ENCODE assay signal across 8 mouse cellular contexts in the genomic region with DNA sequence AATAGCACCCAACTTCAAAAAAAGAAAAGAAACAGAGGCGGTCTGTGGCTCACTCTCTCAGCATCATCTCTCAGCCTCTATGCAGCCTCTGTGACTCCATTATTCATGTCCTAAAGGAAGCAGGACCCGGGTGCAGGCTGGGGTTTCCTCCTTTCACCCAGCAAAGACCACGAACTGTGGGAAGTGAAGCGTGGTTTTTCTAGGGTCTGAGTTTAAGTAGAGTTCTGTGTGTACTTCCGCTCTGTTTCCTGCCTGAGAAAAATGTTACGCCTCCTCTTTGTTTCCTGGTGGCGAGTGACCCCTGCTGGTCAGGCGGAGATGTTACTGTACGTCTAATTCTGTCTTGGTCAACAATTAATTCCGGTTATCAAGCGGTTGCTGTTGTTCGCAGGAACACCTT.
A peak's percentile ranks its signal among the peaks of the same experiment; 100 is the strongest.
DNase-seq lines count a peak whose midpoint lies in the region; ATAC-seq and TF ChIP-seq lines count a peak whose summit lies in the region.

No protein-coding gene starts in this region.

- H3K79me2 ChIP-seq in liver, adult 2 months (ENCODE audit: control insufficient read depth, insufficient read depth, low read length): no peaks in the 10 kb centered on the region
- H3K79me2 ChIP-seq in myocyte (ENCODE audit: control insufficient read depth, insufficient read depth): no peaks in the 10 kb centered on the region

- no peaks in the 10 kb centered on the region for H3K36me3 ChIP-seq in embryonic facial prominence, embryonic 15.5 days
- no peaks in the 10 kb centered on the region for H3K36me3 ChIP-seq in heart, embryonic 12.5 days
- H3K36me3 ChIP-seq in kidney, embryonic 16.5 days (ENCODE audit: insufficient read depth, low read length): no peaks in the 10 kb centered on the region
- H3K36me3 ChIP-seq in liver, adult 2 months (ENCODE audit: control insufficient read depth, insufficient read depth, low read length): no peaks in the 10 kb centered on the region
- no peaks in the 10 kb centered on the region for H3K36me3 ChIP-seq in myocyte (ENCODE audit: control insufficient read depth, insufficient read depth)
- H3K36me3 ChIP-seq in splenic B cell, adult 2 months (ENCODE audit: control insufficient read depth, insufficient read depth, low read length, poor library complexity, severe bottlenecking): no peaks in the 10 kb centered on the region

- H3ac ChIP-seq in myocyte (ENCODE audit: control insufficient read depth, insufficient read length): no peak overlapping the region

- H3K4me1 ChIP-seq in bone marrow, adult 2 months (ENCODE audit: control insufficient read depth, insufficient read depth, low read length): no peaks in the 10 kb centered on the region
- H3K4me1 ChIP-seq in embryonic facial prominence, embryonic 15.5 days: no peaks in the 10 kb centered on the region
- H3K4me1 ChIP-seq in heart, embryonic 12.5 days (replicated peaks): no peaks in the 10 kb centered on the region
- peaks cover 3% of the 10 kb centered on the region; the same call in 1 of the 2 replicates for H3K4me1 ChIP-seq in kidney, embryonic 16.5 days (ENCODE audit: insufficient read depth, low read length)
- H3K4me1 ChIP-seq in liver, adult 2 months (ENCODE audit: control insufficient read depth, insufficient read depth, low read length): no peaks in the 10 kb centered on the region

- no peak overlapping the region for H3K4me3 ChIP-seq in bone marrow, adult 2 months (replicated peaks; ENCODE audit: control insufficient read depth, low read depth, low read length)
- peak overlapping the region; percentile 29 for H3K4me3 ChIP-seq in embryonic facial prominence, embryonic 15.5 days (replicated peaks)
- peak overlapping the region; percentile 36 for H3K4me3 ChIP-seq in heart, embryonic 12.5 days
- H3K4me3 ChIP-seq in kidney, embryonic 16.5 days (ENCODE audit: low read length): peak overlapping the region; percentile 31
- H3K4me3 ChIP-seq in liver, adult 2 months (ENCODE audit: insufficient read depth, low read depth, low read length): no peak overlapping the region
- H3K4me3 ChIP-seq in myocyte: no peak overlapping the region

- peak; percentile 87 to 88 for DNase-seq in B cell, adult 2 months
- DNase-seq in liver, adult 2 months (ENCODE audit: extremely low read depth, low read depth, low spot score): peak; percentile 52
- DNase-seq in splenic B cell, adult 2 months (ENCODE audit: low read depth, low spot score): peak; percentile 84

- no peak for TF ChIP-seq POLR2A in bone marrow, adult 2 months (IDR thresholded peaks at IDR 0.05; ENCODE audit: borderline replicate concordance, control insufficient read depth, low read depth, low read length)
- no peak for TF ChIP-seq POLR2A in liver, adult 2 months (IDR thresholded peaks at IDR 0.05; ENCODE audit: extremely low read depth, insufficient read depth, low read length)
- no peak for TF ChIP-seq POLR2A in myocyte (IDR thresholded peaks at IDR 0.05; ENCODE audit: insufficient read length, low read depth)

- ATAC-seq in embryonic facial prominence, embryonic 15.5 days (ENCODE audit: insufficient number of reproducible peaks, low FRiP score, low TSS enrichment, low read depth): no peak
- ATAC-seq in heart, embryonic 12.5 days (ENCODE audit: insufficient number of reproducible peaks, low FRiP score): no peak
- ATAC-seq in kidney, embryonic 16.5 days (ENCODE audit: low FRiP score, low TSS enrichment): peak; percentile 79; the same call in 1 of the 2 replicates

- H3K27me3 ChIP-seq in embryonic facial prominence, embryonic 15.5 days: no peaks in the 10 kb centered on the region
- H3K27me3 ChIP-seq in heart, embryonic 12.5 days (replicated peaks): no peaks in the 10 kb centered on the region
- no peaks in the 10 kb centered on the region for H3K27me3 ChIP-seq in kidney, embryonic 16.5 days (ENCODE audit: insufficient read depth, low read length)
- H3K27me3 ChIP-seq in liver, adult 2 months (ENCODE audit: control insufficient read depth, insufficient read depth, low read length): no peaks in the 10 kb centered on the region
- no peaks in the 10 kb centered on the region for H3K27me3 ChIP-seq in myocyte (ENCODE audit: control insufficient read depth, insufficient read depth, insufficient read length)
- no peaks in the 10 kb centered on the region for H3K27me3 ChIP-seq in splenic B cell, adult 2 months (ENCODE audit: control insufficient read depth, insufficient read depth, low read length, poor library complexity, severe bottlenecking)

- H3K27ac ChIP-seq in bone marrow, adult 2 months (ENCODE audit: control insufficient read depth, insufficient read depth, low read depth, low read length, poor library complexity): no peak overlapping the region
- no peak overlapping the region for H3K27ac ChIP-seq in embryonic facial prominence, embryonic 15.5 days (replicated peaks)
- H3K27ac ChIP-seq in heart, embryonic 12.5 days (ENCODE audit: poor library complexity, severe bottlenecking): no peak overlapping the region
- 0 out of 2 replicates have a peak overlapping the region, but pooled peaks have one; percentile 55 for H3K27ac ChIP-seq in kidney, embryonic 16.5 days (ENCODE audit: low read length)
- no peak overlapping the region for H3K27ac ChIP-seq in liver, adult 2 months (replicated peaks; ENCODE audit: insufficient read depth, low read depth, low read length)

- no peaks in the 10 kb centered on the region for H3K9me3 ChIP-seq in embryonic facial prominence, embryonic 15.5 days (replicated peaks)
- H3K9me3 ChIP-seq in heart, embryonic 12.5 days (replicated peaks): no peaks in the 10 kb centered on the region
- no peaks in the 10 kb centered on the region for H3K9me3 ChIP-seq in kidney, embryonic 16.5 days (ENCODE audit: low read length)

- H3K4me2 ChIP-seq in embryonic facial prominence, embryonic 15.5 days (replicated peaks): peak overlapping the region; percentile 45
- peak overlapping the region; percentile 70 for H3K4me2 ChIP-seq in heart, embryonic 12.5 days
- H3K4me2 ChIP-seq in kidney, embryonic 16.5 days (replicated peaks; ENCODE audit: low read depth, low read length): peak overlapping the region; percentile 55
- H3K4me2 ChIP-seq in myocyte (ENCODE audit: low read depth): peak overlapping the region; percentile 61

- WGBS in bone marrow, adult 2 months: 5% methylated on average over 12 of the region's 12 CpGs
- WGBS in embryonic facial prominence, embryonic 15.5 days: 15% methylated on average over 12 of the region's 12 CpGs
- WGBS in heart, embryonic 12.5 days: 19% methylated on average over 12 of the region's 12 CpGs
- WGBS in kidney, embryonic 16.5 days: 11% methylated on average over 12 of the region's 12 CpGs
- 16% methylated on average over 12 of the region's 12 CpGs for WGBS in liver, adult 2 months

- peak; percentile 87 for TF ChIP-seq CTCF in bone marrow, adult 2 months (IDR thresholded peaks at IDR 0.05; ENCODE audit: control insufficient read depth, insufficient read depth, low read length)
- peak; percentile 75 for TF ChIP-seq CTCF in liver, adult 2 months (IDR thresholded peaks at IDR 0.05; ENCODE audit: low read depth, low read length)

- H3K9ac ChIP-seq in embryonic facial prominence, embryonic 15.5 days: no peak overlapping the region
- no peak overlapping the region for H3K9ac ChIP-seq in heart, embryonic 12.5 days
- peak overlapping the region; percentile 51; the same call in 1 of the 2 replicates for H3K9ac ChIP-seq in kidney, embryonic 16.5 days (replicated peaks; ENCODE audit: low read length)
- H3K9ac ChIP-seq in liver, adult 2 months (ENCODE audit: low read depth, low read length): no peak overlapping the region

TF ChIP-seq in myocyte, 11 proteins besides CTCF, POLR2A, EP300 and RAD21:
- TF ChIP-seq MAX (IDR thresholded peaks at IDR 0.05; ENCODE audit: low read depth): no peak
- TF ChIP-seq CEBPB (IDR thresholded peaks at IDR 0.05; ENCODE audit: insufficient read depth, poor library complexity, severe bottlenecking): no peak
- no peak for TF ChIP-seq MYOG (IDR thresholded peaks at IDR 0.05; ENCODE audit: control insufficient read depth in 1 of 3, insufficient read depth in 1 of 3, insufficient read length in 2 of 3, low read depth in 2 of 3)
- TF ChIP-seq POLR2AphosphoS2 (IDR thresholded peaks at IDR 0.05; ENCODE audit: insufficient read length, low read depth): no peak
- TF ChIP-seq TCF12 (IDR thresholded peaks at IDR 0.05; ENCODE audit: insufficient read depth, poor library complexity, severe bottlenecking): no peak
- TF ChIP-seq E2F4 (IDR thresholded peaks at IDR 0.05; ENCODE audit: insufficient read depth): no peak
- no peak for TF ChIP-seq SRF (IDR thresholded peaks at IDR 0.05; ENCODE audit: control insufficient read depth, insufficient read length, low read depth)
- no peak for TF ChIP-seq TCF3 (IDR thresholded peaks at IDR 0.05; ENCODE audit: insufficient read length, low read depth)
- no peak for TF ChIP-seq USF1 (IDR thresholded peaks at IDR 0.05; ENCODE audit: low read depth)
- no peak for TF ChIP-seq MYOD1 (IDR thresholded peaks at IDR 0.05; ENCODE audit: control insufficient read depth in 1 of 3, insufficient read length in 2 of 3, low read depth in 2 of 3)
- TF ChIP-seq REST (IDR thresholded peaks at IDR 0.05; ENCODE audit: insufficient read depth, insufficient read length): no peak
TF ChIP-seq in myocyte: peak in this region for 0.

Comparison
In these comparisons a context has a peak if more than half of its experiments do, and no peak if none do; other contexts are left out.
1. H3K4me3 ChIP-seq: peak in embryonic facial prominence, embryonic 15.5 days (single experiment), heart, embryonic 12.5 days (single experiment) and kidney, embryonic 16.5 days (single experiment); none in bone marrow, adult 2 months (single experiment), liver, adult 2 months (single experiment) and myocyte (single experiment).
2. Peak in every context shown above with its lines, with median percentiles within 50 percentile points of each other: DNase-seq and H3K4me2 ChIP-seq.